Mouse (Mus musculus) mouse trophoblast stem cell (cell line): ENCODE results near the gene Camk2b.

Experiments used
- in situ Hi-C, 2 experiments: fragments of 300-500 bp; cut with MseI, MboI; formaldehyde crosslinking; loops; 2 replicates in 1 of 2; 3 replicates in 1 of 2; pipeline ENCODE4 v1.15.1; 2025

The Camk2b gene

DNA sequence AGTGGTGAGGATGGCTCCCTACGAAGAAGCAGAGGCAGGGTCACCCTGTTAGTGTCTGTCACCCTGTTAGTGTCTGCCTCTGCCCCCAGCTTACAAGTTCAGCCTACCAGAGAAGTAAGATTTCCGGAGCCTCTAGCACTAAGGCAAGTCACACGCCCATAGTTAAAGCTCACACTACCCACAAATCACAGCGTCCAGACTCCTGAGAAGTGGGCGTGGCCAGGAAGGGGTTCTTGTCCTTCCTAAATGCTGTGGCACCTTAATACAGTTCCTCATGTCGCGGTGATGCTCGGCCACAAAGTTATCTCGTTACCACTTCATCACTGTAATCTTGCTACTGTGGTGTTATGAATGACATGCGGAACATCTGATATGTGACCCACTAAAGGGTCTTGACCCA is 78.0 kb downstream of the Camk2b start:
- in situ Hi-C loops, result no loop called here

DNA sequence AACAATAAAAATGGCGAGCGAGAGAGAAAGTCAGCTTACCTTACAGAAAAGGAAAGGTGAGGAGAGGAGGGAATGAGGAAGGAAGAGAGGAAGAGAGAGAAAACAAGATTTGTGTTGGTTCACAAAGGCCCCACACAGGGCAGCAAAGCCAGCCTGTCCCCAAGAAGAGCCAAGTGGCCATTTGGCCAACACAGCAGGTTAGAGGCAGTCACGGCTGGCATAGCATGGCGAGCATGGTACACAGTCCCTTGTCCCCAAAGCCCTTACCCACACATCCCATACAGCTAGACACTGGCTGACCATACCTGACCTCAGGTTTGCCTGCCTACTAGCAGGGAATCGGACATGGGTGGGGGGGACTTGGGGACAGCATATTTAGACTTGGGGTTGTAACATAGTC is 82.5 kb downstream of the Camk2b start:
- in situ Hi-C loops, result no loop called here

DNA sequence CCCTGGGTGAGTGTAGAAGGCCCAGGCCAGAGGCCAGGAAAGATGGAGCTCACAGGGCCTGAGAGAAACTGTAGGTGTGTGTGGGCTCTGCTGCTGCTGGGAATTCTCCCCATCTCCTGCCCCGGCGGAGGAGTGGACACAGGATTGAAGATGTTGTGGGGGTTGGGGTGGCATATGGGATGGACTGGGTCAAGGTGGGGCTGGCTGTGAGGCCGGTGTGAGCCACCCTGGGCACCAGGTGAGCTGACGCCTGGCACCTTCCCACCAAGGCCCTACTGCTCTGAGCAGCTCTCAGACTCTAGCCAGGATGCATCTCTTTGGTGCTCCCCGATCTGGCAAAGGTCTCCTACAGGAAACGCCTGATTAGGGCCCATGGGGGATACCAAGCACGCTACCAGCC is 84.8 kb downstream of the Camk2b start:
- in situ Hi-C loops, result no loop called here

DNA sequence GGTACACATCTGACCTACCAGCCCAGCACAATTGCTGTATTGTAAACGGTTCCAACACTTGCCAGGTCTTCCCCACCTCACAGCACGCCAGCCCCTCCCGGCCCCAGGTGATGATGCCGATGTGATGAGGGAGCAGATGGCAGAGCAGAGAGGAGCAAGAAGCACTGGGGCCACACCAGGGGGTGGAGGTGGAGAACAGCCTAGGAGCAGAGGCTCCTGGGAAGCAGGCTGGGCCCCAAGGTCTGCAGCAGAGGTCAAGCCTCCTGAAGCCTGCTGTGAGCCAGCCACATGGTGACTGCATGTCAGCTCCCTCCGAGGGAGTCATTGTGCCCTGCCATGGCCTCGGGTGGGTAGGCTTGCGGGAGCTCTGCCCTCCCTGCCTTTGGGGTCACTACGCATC is 85.6 kb downstream of the Camk2b start:
- in situ Hi-C loops, result no loop called here

DNA sequence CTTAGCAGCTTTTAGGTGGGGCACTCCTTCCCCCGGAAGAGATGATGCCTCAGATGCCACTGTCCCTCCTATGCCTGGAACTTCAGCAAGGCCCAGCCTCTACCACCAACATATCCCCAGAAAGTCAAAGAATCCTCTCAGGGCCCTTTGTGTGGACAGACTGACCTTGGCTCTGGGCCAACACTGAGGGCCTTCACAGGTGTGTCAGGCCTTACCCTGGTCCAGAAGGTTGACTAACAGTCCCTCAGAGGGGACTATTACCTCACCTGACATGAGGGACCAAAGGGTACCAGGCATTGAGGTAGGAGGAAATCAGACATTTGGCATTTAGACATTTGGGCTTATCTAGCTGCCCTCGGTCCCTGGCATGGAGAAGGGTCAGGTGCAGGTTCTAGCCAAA is 86.1 kb downstream of the Camk2b start:
- in situ Hi-C loops, result no loop called here

DNA sequence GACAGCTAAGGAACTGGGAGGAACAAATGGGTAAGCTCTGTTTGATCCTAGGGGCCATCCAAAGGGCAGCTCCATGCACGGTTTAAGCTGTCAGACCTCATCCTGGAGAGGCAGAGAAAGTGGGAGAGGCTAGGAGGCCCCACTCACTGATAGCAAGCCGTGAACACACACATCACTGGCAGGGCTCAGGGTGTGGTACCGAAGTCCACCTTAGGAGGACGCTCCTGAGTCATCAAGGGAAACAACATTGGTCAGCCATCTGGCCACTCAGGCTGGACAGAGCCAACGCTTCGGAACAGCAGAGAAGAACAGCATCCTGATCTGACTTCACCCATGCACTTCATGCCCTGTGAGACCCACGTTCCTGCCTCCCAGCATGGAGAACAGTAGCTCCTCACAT is 87.1 kb downstream of the Camk2b start:
- in situ Hi-C loops, result no loop called here

DNA sequence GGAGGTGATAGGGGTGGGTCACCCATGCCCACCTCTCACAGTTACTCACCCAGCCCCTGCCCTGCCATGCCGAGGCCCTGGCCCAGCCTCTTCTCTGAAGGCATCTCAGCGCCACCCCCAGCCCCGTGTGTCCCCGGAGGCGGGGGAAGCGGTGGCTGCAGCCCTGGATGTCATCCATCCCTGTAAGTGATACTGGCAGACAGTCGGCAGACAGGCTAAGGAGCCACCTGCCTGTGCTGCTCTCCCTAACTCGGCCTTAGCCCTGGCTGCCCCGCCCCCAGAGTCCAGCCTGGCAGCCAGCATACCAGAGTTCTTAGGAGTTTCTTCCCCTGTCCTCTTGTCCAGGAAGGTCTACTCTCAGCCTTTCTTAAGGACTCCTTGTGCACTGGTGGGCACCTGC is 90.1 kb downstream of the Camk2b start:
- in situ Hi-C loops, result no loop called here

DNA sequence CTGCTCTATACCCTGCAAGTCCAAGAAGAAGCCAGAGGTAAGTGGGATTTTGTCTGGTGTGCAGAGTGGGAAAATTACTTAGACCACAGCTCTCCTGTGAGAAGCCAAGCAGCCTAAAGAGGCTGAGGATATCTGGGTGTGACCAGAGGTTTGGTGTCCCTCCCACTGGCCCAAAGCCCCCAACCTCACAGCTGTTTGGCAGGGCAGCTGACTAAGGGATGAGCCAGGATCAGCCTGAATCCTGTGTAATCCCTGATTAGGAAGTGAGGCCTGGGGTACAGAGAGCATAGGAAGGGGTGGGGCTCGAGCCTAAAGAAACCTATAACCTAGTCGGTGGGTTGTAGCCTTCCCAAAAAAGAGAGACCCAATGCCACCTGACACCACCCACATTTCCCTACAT is 91.1 kb downstream of the Camk2b start:
- in situ Hi-C loops, result no loop called here

DNA sequence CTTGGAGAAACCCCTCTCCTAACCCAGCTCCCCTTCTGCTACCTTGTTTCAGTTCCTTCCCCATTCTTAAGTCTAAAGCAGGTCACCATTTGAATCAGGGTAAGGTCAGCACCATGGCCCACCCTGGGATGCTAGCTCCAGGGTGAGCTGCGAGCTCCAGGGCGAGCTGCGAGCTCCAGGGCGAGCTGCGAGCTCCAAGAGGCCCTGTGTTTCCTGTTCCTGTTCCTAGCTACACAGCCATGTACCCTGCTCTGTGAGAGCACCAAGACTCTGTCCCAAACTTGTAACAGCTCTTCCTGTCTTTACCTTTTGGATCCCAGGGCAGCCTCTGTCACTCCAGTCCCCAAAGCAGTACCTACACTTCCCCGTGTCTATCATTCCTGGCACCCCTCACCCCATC is 92.1 kb downstream of the Camk2b start:
- in situ Hi-C loops, result no loop called here

DNA sequence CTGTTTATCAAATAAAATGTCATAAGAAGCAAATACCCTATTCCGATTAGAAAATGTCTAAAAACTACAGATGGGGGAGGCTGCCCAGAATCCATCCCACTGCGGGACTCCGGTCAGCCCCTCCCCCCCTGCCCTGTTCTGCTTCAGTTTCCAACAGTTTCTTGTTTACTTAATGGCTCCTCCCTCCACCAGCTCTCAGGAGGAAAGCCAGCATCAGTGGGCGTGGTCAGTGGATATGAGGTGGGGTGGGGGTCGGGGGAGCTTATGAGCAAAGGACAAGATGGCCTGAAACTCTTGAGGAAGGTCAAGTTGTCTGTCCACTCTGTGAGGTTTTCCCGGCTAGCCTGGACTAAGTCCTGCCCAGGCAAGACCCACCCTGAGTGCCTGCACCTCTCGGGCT is 93.0 kb downstream of the Camk2b start:
- in situ Hi-C loops, result no loop called here

DNA sequence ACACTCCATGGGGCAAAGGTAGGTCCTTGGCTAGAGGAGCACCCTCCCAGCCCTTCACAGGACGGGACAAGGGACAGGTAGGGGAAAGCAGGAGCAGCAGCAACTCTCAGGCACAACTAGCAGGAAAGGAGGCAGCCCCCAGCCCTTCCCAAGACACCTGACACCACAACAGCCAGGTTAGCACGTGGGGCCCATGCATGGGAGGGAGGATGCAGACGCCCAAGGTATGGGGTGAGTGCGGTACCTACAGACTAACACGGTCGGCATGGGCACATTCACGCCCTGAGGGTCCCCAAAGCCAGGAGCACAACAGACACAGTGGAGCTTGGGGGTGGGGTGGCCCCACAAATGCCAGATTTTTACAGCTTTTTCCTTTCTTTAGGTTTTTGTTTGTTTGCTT is 95.0 kb downstream of the Camk2b start:
- in situ Hi-C loops, result no loop called here

DNA sequence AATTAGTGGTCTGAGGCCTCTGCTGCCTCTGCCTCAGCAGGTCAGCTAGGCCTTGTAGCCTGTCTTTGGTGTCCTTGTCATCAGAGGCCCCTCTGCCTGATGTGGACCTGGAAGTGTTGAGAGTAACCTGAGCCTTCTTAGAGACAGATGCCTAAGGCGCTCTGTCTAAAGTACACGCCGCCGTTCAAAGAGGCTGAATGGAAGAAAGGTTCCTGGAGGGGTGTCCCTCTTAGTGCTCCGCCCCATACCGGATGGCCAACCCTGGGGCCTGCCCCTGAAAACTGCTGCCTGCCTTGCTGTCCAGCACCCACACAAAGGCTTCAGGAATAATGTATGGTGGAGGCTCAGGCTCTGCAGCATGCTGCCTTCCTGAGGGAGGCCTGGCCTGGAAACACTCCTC is 97.9 kb downstream of the Camk2b start:
- in situ Hi-C loops, result no loop called here

DNA sequence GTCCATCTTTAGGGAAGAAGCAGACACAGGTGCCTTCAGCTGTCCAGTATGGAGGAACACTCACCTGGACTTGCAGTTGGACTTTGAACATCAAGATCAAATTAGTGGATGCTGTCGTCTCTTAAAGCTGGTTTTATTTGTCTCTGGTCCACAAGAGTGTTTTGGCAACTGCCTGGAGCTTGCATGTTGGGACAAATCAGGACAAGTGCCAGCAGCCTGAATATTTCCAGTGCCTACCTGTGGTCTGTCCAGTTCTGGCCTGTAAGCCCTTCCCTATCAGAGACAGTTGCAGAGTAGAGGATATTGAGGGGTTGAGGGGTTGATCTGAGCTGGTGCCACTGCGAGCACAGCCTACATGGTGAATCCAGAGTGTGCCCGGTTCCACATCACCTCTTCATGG is 99.4 kb downstream of the Camk2b start:
- in situ Hi-C loops, result no loop called here

DNA sequence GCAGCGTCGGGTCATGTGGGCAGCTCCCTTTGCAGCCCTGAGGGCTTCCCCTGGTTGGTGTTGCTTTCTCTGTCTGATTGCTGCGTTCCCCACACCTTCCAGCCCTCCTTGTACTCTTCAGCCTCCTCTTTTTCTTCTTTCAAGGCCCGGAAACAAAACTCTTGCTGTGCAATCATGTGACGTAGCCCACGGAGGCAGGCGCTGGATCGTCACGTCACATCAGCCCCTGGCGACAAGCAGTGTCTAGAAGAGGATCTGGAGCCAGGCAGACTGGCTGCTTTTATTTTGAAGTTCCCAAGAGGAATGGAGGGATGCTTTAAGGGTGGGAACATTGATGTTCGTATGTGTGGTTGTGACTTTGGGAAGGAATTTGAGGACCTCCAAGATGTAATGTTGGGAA is 100.3 kb downstream of the Camk2b start:
- in situ Hi-C loops, result no loop called here

DNA sequence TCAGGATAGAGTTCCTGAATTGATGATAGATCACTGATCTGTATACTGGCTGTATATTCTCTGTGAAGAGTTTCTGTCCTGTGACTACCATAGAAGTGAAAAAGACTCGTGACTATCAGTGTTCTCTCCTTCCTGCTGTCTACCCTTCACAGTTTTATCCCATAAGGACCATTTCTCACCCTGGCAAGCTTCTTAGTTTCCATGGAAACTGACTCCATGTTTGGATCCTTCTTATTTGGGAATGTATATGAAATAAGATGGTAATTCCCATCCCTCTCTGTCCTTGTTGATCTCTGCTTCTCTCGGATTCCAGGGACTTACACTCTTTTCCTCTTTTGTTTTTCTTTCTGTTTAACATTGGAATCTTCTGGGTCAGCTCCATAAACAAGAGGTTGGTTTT is 106.1 kb downstream of the Camk2b start:
- in situ Hi-C loops, result no loop called here

DNA sequence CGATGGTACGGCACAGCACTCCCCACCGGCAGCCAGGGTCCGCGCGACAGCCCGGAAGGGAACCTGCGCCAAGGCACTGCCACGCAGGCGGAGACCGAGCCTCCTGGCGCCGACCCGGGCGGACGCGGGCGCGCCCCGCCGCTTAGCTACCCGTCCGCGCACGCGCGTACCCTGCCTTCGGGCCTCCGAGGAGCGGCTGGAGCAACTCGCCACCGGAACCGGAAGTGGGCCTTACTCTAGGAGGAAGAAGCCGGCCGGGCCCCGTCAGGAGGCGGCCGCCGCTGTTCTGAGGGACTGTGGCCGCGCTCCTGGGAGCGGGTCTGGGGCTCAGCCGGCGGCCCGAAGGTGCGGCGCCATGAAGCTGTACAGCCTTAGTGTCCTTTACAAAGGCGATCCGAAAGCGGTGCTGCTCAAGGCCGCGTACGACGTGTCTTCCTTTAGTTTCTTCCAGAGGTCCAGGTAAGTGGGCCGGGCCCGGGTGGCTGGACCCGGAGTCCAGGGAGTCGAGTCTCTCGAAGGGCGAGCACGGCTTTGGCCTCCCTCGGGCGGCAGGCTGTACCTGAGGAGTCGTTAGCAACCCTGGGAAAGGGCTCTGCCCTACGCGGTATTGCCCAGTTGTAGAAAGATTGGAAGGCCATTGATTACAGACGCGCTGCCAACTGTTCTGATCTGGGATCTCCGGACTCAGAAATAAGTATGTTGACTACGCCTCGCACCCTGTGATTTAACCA is 110.5 kb downstream of the Camk2b start, which contains the start of gene Ykt6:
TSS of gene Ykt6 (plus strand) at position 148 of the 731 bp plus-strand sequence.
- in situ Hi-C loops, result no loop called here

DNA sequence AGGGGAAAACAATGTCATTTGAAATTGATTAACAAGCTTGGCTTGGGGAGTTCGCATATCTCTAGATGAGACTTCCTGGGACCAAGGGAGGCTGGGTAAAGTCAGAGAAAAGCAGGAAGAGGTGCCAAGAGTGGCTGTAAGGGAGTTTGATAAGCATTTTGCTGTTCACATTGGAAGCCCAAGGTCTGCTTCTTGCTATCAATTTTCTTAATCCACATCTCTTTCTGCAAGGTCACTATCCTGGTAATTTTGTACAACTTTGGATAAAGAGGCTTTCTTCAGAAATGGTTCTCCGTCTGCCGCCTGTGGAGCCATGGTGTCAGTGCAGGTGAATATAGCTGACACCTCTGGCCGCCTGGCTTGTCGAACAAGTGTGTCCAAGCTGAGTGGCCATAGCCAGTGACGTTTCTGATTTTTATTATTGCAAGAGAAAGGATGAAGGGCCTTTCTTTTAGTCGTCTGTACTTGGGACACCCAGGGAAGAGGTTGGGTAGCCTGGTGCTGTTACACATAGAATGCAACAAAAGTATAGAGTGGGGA is 111.1 kb downstream of the Camk2b start:
- in situ Hi-C loops, result no loop called here

DNA sequence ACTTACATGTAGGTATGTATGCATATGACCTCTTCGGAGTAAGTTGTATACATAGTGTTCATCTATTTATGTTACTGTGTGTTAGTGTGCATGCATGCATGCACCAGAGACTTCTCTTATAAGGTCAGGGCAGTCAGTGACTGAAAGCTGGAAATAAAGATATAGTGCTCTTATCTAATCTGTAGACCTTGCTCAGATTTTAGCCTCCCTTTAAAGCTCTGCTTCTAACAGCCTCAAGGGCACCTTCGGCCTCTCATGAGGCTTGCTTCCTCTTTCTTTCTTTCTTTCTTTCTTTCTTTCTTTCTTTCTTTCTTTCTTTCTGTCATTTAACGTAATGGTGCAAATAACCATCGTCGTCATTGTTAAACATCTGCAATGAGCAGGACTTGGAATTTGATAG is 111.7 kb downstream of the Camk2b start:
- in situ Hi-C loops, result no loop called here

DNA sequence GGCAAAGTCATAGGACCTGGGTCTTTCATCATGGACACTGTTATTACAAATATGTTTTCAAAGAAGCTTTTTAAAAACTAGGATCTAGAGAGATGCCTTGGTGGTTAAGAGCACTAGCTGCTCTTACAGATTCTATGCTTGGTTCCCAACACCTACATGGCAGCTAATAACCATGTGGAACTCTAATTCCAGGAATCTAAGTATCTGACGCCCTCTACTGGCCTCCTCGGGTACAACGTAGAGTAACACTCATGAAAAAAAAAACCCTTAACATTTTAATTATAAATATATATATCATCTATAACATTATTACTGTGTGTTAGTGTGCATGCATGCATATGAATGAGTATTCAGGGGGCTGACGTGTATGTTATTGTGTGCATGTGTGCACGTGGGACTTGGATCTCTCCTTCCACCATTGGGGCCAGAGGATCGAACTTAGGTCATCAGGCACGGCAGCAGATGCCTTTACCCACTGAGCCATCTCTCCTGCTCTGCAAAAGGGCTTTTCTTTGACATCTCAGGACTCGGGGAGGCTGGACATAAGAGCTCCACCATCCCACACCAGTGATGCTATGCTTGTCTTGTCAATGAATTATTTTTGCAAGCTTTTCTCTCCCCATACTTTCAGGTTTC is 112.9 kb downstream of the Camk2b start:
- in situ Hi-C loops, result no loop called here

DNA sequence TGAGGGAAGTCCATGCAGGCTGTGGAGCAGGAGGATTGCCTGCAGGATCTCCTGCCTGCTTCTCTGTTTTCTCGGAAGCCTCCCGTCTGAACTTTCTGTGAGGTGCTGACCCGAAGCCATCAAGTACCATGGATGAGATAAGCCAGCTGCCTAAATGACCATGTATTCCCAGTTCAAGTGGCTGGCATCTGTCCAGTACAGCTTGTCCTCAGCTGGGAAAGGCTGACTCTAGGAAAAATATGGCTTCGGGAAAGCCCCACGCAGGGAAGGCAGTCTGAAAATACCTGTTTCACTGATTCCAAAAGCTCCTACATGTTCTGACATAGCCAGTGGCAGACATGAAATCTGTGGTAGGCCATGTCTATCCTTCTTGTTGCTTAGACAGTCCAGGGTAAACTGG is 113.7 kb downstream of the Camk2b start:
- in situ Hi-C loops, result no loop called here

DNA sequence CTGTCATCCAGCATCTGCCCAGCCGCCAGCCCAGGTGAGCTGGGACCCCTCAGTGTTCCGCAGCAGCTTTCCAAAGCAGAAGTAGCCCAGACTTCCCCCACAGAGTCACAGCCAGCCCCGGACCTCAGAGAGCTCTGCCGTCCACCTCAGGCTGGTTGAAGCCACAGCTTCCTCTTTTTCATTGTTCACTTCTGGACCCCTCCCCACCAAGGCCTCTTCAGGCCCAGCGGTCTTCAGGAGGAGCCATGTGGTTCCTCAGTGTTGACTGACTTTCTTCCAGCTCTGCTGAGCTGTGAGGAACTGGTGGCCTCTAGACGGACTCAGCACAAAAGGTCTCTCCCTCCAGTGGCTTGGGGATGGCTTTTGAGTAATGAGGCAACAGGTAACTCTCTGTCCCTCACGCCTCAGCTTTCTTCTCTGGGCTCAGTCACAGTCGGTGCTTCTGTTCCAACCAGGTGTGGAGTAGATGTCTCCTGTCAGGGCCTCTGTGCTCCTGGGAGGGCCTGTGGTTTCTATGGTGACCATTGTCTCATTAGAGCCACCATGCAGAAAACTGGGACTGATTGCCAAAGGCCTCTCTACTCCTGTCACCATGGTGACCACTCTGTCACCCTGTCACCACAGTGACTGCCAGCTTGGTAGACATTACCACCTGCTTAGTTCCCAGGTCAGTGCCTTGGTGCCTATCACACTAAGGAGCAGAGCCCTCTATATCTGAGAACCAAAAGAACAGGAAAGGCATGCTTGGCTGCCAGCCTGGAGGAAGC is 116.4 kb downstream of the Camk2b start, which contains the start of gene Gck:
TSS of gene Gck (minus strand) at position 496 of the 767 bp plus-strand sequence.
- in situ Hi-C loops, result no loop called here

DNA sequence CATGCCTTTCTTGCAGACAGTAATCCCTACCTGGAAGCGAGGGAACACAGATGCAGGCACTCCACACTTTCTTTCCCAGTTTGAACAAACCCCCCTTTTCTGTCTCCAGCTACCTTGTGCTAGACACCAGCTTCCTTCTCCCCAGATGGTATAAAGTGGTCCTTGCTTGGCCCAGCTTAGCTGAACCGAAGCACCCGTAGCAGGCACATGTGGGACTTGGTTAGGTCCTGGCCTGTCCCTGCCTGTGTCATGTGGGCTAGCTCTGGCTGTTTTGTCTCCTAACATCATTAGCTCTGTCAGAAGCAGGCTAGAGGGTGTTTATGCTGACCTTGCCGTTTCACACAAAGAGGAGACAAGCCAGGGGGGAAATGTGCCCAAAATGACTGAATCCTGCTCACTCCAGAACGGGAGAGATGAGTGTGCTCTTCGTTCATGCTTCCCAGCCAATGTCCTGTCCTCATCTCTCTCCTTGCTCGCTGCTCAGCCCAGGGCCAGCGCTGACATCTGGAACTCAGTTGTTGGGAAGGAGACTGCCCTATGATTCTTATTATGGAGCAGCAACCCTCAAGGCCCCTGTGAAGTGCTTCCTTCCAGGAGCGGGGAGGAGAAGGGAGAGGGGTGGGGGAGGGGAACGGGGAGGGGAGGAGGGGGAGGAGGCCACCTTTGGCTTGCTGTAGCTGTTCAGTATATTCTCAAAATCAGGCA is 117.5 kb downstream of the Camk2b start:
- in situ Hi-C loops, result no loop called here
